8 mouse cellular contexts compared by ENCODE assay signal in genomic region chr13:58287822-58288221, GRCm38 (mm10). TPM values are rescaled to one million over a fixed set of nuclear protein-coding genes. Genes with fewer than 3 reads are reported as not detected.
A peak's percentile ranks its signal among the peaks of the same experiment; 100 is the strongest.
DNase-seq lines count a peak whose midpoint lies in the region; ATAC-seq and TF ChIP-seq lines count a peak whose summit lies in the region.

No protein-coding gene starts in this region.

- no peak for TF ChIP-seq EP300 in ES-Bruce4 (IDR thresholded peaks at IDR 0.05; ENCODE audit: insufficient read depth, low read depth, low read length)

- H3K9me3 ChIP-seq in ES-Bruce4 (replicated peaks; ENCODE audit: control insufficient read depth, insufficient read depth, low read length, poor library complexity, severe bottlenecking): no peaks in the 10 kb centered on the region
- H3K9me3 ChIP-seq in embryonic facial prominence, embryonic 13.5 days: no peaks in the 10 kb centered on the region
- H3K9me3 ChIP-seq in heart, embryonic 13.5 days: no peaks in the 10 kb centered on the region
- H3K9me3 ChIP-seq in lung, embryonic 14.5 days (ENCODE audit: low read depth, low read length): no peaks in the 10 kb centered on the region

- peak; percentile 92 to 95 for DNase-seq in kidney, postnatal 4 days
- DNase-seq in lung, embryonic 14.5 days: peak; percentile 92
- DNase-seq in right cerebral cortex, adult 18-20 months: peak; percentile 68
- DNase-seq in thymus, postnatal 4 days: peak; percentile 94

- H3K27ac ChIP-seq in ES-Bruce4 (ENCODE audit: insufficient read depth, low read length): no peak overlapping the region
- H3K27ac ChIP-seq in bone marrow, adult 2 months (ENCODE audit: control insufficient read depth, insufficient read depth, low read depth, low read length, poor library complexity): no peak overlapping the region
- H3K27ac ChIP-seq in embryonic facial prominence, embryonic 13.5 days: no peak overlapping the region
- H3K27ac ChIP-seq in heart, embryonic 13.5 days (replicated peaks): no peak overlapping the region
- H3K27ac ChIP-seq in lung, embryonic 14.5 days (ENCODE audit: low read depth): no peak overlapping the region

- no peak for ATAC-seq in embryonic facial prominence, embryonic 13.5 days (ENCODE audit: insufficient number of reproducible peaks, insufficient read depth, low FRiP score, low TSS enrichment, low read depth)
- no peak for ATAC-seq in heart, embryonic 13.5 days (ENCODE audit: extremely low read depth, insufficient number of reproducible peaks, low FRiP score, low TSS enrichment)
- ATAC-seq in lung, embryonic 14.5 days (ENCODE audit: insufficient read depth): peak; percentile 58; the same call in 1 of the 2 replicates

- peak overlapping the region; percentile 20; the same call in 1 of the 2 replicates for H3K4me2 ChIP-seq in embryonic facial prominence, embryonic 13.5 days
- no peak overlapping the region for H3K4me2 ChIP-seq in heart, embryonic 13.5 days
- no peak overlapping the region for H3K4me2 ChIP-seq in lung, embryonic 14.5 days

- TF ChIP-seq CTCF in ES-Bruce4 (IDR thresholded peaks at IDR 0.05; ENCODE audit: low read depth, low read length): peak; percentile 99
- TF ChIP-seq CTCF in bone marrow, adult 2 months (IDR thresholded peaks at IDR 0.05; ENCODE audit: control insufficient read depth, insufficient read depth, low read length): peak; percentile 91
- TF ChIP-seq CTCF in lung, embryonic 14.5 days (IDR thresholded peaks at IDR 0.05; ENCODE audit: low read depth): peak; percentile 96

- H3K9ac ChIP-seq in ES-Bruce4 (ENCODE audit: low read depth, poor library complexity, severe bottlenecking): no peak overlapping the region
- H3K9ac ChIP-seq in embryonic facial prominence, embryonic 13.5 days: no peak overlapping the region
- H3K9ac ChIP-seq in heart, embryonic 13.5 days: peak overlapping the region; percentile 52; the same call in 1 of the 2 replicates
- no peak overlapping the region for H3K9ac ChIP-seq in lung, embryonic 14.5 days

- H3K4me1 ChIP-seq in ES-Bruce4 (ENCODE audit: control insufficient read depth, insufficient read depth, low read length): no peaks in the 10 kb centered on the region
- no peaks in the 10 kb centered on the region for H3K4me1 ChIP-seq in bone marrow, adult 2 months (ENCODE audit: control insufficient read depth, insufficient read depth, low read length)
- 0 out of 2 replicates have a peak, but pooled peaks cover 2% of the 10 kb centered on the region for H3K4me1 ChIP-seq in embryonic facial prominence, embryonic 13.5 days
- H3K4me1 ChIP-seq in heart, embryonic 13.5 days: peaks cover 7% of the 10 kb centered on the region; the same call in 1 of the 2 replicates
- H3K4me1 ChIP-seq in lung, embryonic 14.5 days (ENCODE audit: insufficient read depth): no peaks in the 10 kb centered on the region

- 14% methylated on average over 13 of the region's 13 CpGs for WGBS in bone marrow, adult 2 months
- WGBS in embryonic facial prominence, embryonic 13.5 days: 11% methylated on average over 13 of the region's 13 CpGs
- 15% methylated on average over 13 of the region's 13 CpGs for WGBS in heart, embryonic 13.5 days
- WGBS in lung, embryonic 14.5 days: 17% methylated on average over 13 of the region's 13 CpGs

- H3K36me3 ChIP-seq in ES-Bruce4 (ENCODE audit: control insufficient read depth, insufficient read depth, low read length, poor library complexity, severe bottlenecking): no peaks in the 10 kb centered on the region
- no peaks in the 10 kb centered on the region for H3K36me3 ChIP-seq in embryonic facial prominence, embryonic 13.5 days
- H3K36me3 ChIP-seq in heart, embryonic 13.5 days: no peaks in the 10 kb centered on the region
- no peaks in the 10 kb centered on the region for H3K36me3 ChIP-seq in lung, embryonic 14.5 days (ENCODE audit: insufficient read depth)

- H3K27me3 ChIP-seq in ES-Bruce4 (ENCODE audit: control insufficient read depth, insufficient read depth, low read length, poor library complexity, severe bottlenecking): no peaks in the 10 kb centered on the region
- H3K27me3 ChIP-seq in embryonic facial prominence, embryonic 13.5 days: no peaks in the 10 kb centered on the region
- no peaks in the 10 kb centered on the region for H3K27me3 ChIP-seq in heart, embryonic 13.5 days (replicated peaks)
- H3K27me3 ChIP-seq in lung, embryonic 14.5 days (ENCODE audit: insufficient read depth, low read length): no peaks in the 10 kb centered on the region

- H3K4me3 ChIP-seq in ES-Bruce4 (ENCODE audit: low read depth, low read length): no peak overlapping the region
- H3K4me3 ChIP-seq in bone marrow, adult 2 months (replicated peaks; ENCODE audit: control insufficient read depth, low read depth, low read length): no peak overlapping the region
- H3K4me3 ChIP-seq in embryonic facial prominence, embryonic 13.5 days: no peak overlapping the region
- no peak overlapping the region for H3K4me3 ChIP-seq in heart, embryonic 13.5 days
- H3K4me3 ChIP-seq in lung, embryonic 14.5 days (ENCODE audit: low read depth, low read length): no peak overlapping the region

- TF ChIP-seq POLR2A in ES-Bruce4 (IDR thresholded peaks at IDR 0.05; ENCODE audit: insufficient read depth, low read length): no peak
- TF ChIP-seq POLR2A in bone marrow, adult 2 months (IDR thresholded peaks at IDR 0.05; ENCODE audit: borderline replicate concordance, control insufficient read depth, low read depth, low read length): no peak

RNA-seq across cellular contexts. Expression of gene Gkap1, which starts 12.3 kb away (rescaled TPM):
- polyA plus RNA-seq in ES-Bruce4 (2011; ENCODE audit: insufficient read depth, insufficient read length, low read depth, missing spikeins): 41.8 and 44.2 TPM in 2 replicates
- polyA plus RNA-seq in bone marrow, adult 2 months (2011; ENCODE audit: insufficient read depth, insufficient read length, low replicate concordance, missing spikeins): 5.3 and 17.2 TPM in 2 replicates
- polyA plus RNA-seq in embryonic facial prominence, embryonic 13.5 days (2015; fragmentation: Nextera tagmentation; extraction: Ambion mirVana): 24.2 and 26.3 TPM in 2 replicates
- 15.6 and 16.0 TPM in 2 replicates for polyA plus RNA-seq in heart, embryonic 13.5 days (2015; fragmentation: Nextera tagmentation; extraction: Ambion mirVana)
- 19.2 and 22.2 TPM in 2 replicates for polyA plus RNA-seq in lung, embryonic 14.5 days (2014; fragmentation: Nextera tagmentation; extraction: Ambion mirVana)
